Mouse (Mus musculus) neural tube, embryonic 15.5 days (tissue): ENCODE measurements around the gene Grk5. TPM values are rescaled to one million over a fixed set of nuclear protein-coding genes. Genes with fewer than 3 reads are reported as not detected.

Experiments used
- ATAC-seq: fragments of 200-750 bp; cut with Nextera tagmentation; 2 replicates; pipeline ENCODE4 v1.8.0; 2017; ENCODE audit warnings: mild to moderate bottlenecking, moderate TSS enrichment, moderate library complexity; ENCODE audit not compliant: low FRiP score
- H3K27ac ChIP-seq: fragments of 300-500 bp; sonication (generic); replicated peaks from 2 replicates; pipeline ENCODE4 v1.5.1; 2015; ENCODE audit warnings: mild to moderate bottlenecking, inconsistent platforms
- H3K27me3 ChIP-seq: fragments of 300-500 bp; sonication (generic); replicated peaks from 2 replicates; pipeline ENCODE4 v1.6.1; 2015; ENCODE audit warnings: inconsistent platforms
- H3K36me3 ChIP-seq: fragments of 300-500 bp; sonication (generic); 2 replicates; pipeline ENCODE4 v1.6.1; 2015; ENCODE audit warnings: inconsistent platforms
- H3K4me1 ChIP-seq: fragments of 300-500 bp; sonication (generic); 2 replicates; pipeline ENCODE4 v1.6.1; 2015; ENCODE audit warnings: inconsistent platforms
- H3K4me2 ChIP-seq: fragments of 300-500 bp; sonication (generic); 2 replicates; pipeline ENCODE4 v1.6.1; 2015; ENCODE audit warnings: inconsistent platforms, mild to moderate bottlenecking, moderate library complexity
- H3K4me3 ChIP-seq: fragments of 300-500 bp; sonication (generic); replicated peaks from 2 replicates; pipeline ENCODE4 v1.5.1; 2015; ENCODE audit warnings: mild to moderate bottlenecking, inconsistent platforms
- H3K9ac ChIP-seq: fragments of 300-500 bp; sonication (generic); replicated peaks from 2 replicates; pipeline ENCODE4 v1.6.1; 2015; ENCODE audit warnings: mild to moderate bottlenecking, inconsistent platforms
- H3K9me3 ChIP-seq: fragments of 300-500 bp; sonication (generic); replicated peaks from 2 replicates; pipeline ENCODE4 v1.6.1; 2016; ENCODE audit warnings: inconsistent platforms
- WGBS: fragments of 180-500 bp; shearing (Covaris S2); methylation state at CpG from one replicate; pipeline ENCODE4 v1.1.7; 2015; ENCODE audit warnings: mixed read lengths; 5-methylcytosine and 5-hydroxymethylcytosine counted together
- polyA plus RNA-seq: library from polyadenylated mRNA; unstranded; fragments of >200 nt; fragmentation: Nextera tagmentation; extraction: Ambion mirVana; gene quantifications from 2 replicates; pipeline ENCODE4 v1.2.1, GENCODE M21; 2015

Gene Grk5
- polyA plus RNA-seq, 1 experiment from 2014 or later: 2.6 TPM

DNA sequence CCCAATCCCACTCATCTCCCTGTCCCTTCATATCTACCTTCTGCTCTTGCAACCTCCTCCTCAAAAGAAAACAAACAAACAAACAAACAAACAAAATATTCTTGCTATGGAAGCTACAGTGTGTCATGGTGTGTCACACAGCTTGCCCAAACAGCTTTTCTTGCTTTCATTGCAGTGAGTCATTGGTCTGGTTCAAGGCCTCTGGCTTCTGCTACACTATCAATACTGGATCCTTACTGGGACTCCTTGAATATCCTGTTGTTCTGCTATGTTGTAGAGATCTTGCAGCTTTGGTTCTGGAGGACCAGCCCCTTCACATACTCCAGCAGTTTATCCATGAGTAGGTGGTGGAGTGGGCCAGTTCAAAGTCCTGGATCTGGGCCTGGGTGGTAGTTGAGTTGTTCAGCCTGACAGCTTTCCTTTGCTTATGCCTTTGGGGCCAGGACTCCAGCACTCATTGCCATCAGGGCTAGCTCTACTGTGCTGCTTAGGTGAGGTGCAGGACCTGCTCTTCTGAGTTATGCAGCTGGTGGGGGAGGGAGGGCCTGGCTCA lies 66.7 kb downstream of the Grk5 start:
- no peak overlapping the region for H3K4me2 ChIP-seq
- H3K4me1 ChIP-seq: no peaks in the 10 kb centered on the region
- H3K27me3 ChIP-seq: no peaks in the 10 kb centered on the region
- H3K36me3 ChIP-seq: no peaks in the 10 kb centered on the region
- H3K4me3 ChIP-seq: no peak overlapping the region
- ATAC-seq: no peak
- H3K27ac ChIP-seq: no peak overlapping the region
- H3K9me3 ChIP-seq: no peaks in the 10 kb centered on the region
- H3K9ac ChIP-seq: no peak overlapping the region

- ATAC-seq: no peak
- Histone ChIP-seq H3K4me1 (no peaks in the 10 kb centered on the region), H3K27ac (no peak overlapping the region), H3K9me3 (no peaks in the 10 kb centered on the region), H3K36me3 (no peaks in the 10 kb centered on the region), H3K27me3 (no peaks in the 10 kb centered on the region), H3K9ac (no peak overlapping the region), H3K4me3 (no peak overlapping the region), H3K4me2 (no peak overlapping the region)
- WGBS: 66% methylated on average over 1 of the region's 1 CpGs
Observed at GRCm38 (mm10) chr19:60959706-60960230, 70.2 kb downstream of the Grk5 start.

DNA sequence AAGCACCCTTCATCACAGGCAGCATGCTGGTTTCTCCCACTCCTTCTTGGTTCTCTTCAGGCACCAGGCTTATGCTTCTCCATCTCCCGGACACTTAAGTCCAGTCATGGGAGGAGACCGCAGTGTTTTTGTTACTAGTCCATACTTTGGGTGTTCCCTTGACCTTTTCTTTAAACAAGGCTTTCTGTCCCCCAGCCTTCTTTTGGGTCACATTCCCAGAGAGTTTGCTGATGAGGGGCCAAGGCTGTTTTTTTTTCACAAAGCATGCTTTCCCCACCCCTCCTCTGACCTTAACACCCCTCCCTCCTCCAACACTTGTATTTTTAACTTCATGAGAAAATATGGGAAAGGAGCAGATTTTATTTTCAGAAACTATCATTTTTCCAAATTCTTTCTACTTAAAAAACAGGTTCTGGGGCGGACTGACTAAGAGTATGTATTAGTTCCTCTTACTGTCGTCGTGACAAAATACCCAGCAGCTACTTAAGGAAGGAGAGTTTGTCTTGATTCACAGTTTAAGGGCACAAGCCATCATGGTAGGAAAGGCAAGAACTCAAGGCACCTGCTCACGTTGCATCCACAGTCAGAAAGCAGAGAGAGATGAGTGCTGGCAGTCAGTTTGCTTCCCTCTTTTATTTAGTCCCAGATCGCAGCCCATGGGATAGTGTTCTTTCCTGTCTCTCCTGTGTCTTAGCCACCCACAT lies 73.0 kb downstream of the Grk5 start:
- Histone ChIP-seq H3K36me3 (no peaks in the 10 kb centered on the region), H3K27ac (no peak overlapping the region), H3K9ac (no peak overlapping the region), H3K4me3 (no peak overlapping the region), H3K4me1 (no peaks in the 10 kb centered on the region), H3K4me2 (no peak overlapping the region), H3K27me3 (no peaks in the 10 kb centered on the region), H3K9me3 (no peaks in the 10 kb centered on the region)
- ATAC-seq: no peak
- WGBS: 90% methylated on average over 7 of the region's 7 CpGs

DNA sequence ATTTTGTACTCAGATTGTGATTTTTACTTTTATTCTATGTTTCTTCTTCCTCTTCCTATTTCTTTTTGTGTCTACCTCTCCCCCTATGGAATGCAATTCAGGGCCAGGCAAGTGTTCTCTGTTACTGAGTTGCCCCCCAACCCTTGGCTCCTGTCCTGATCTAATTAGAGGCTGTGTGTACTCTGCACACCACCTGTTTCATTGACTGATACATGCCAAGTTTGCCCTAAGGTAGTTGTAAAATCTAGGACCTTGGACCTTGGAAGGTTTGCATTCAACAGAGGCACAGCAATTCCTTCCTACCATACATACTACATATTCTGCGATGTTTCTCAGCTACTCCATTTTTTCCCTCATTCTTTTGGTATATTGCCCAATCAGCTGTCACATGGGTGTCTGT lies 78.4 kb downstream of the Grk5 start:
- Histone ChIP-seq H3K9me3 (no peaks in the 10 kb centered on the region), H3K27ac (no peak overlapping the region), H3K4me2 (no peak overlapping the region), H3K36me3 (no peaks in the 10 kb centered on the region), H3K4me3 (no peak overlapping the region), H3K27me3 (no peaks in the 10 kb centered on the region), H3K4me1 (no peaks in the 10 kb centered on the region), H3K9ac (no peak overlapping the region)
- 93% methylated on average over 1 of the region's 1 CpGs for WGBS
- ATAC-seq: no peak

- Histone ChIP-seq H3K4me1 (no peaks in the 10 kb centered on the region), H3K36me3 (no peaks in the 10 kb centered on the region), H3K4me3 (no peak overlapping the region), H3K9me3 (no peaks in the 10 kb centered on the region), H3K27me3 (no peaks in the 10 kb centered on the region), H3K27ac (no peak overlapping the region), H3K9ac (no peak overlapping the region), H3K4me2 (no peak overlapping the region)
- WGBS: 89% methylated on average over 3 of the region's 3 CpGs
- no peak for ATAC-seq
Observed at GRCm38 (mm10) chr19:60970406-60970805, 80.9 kb downstream of the Grk5 start.

DNA sequence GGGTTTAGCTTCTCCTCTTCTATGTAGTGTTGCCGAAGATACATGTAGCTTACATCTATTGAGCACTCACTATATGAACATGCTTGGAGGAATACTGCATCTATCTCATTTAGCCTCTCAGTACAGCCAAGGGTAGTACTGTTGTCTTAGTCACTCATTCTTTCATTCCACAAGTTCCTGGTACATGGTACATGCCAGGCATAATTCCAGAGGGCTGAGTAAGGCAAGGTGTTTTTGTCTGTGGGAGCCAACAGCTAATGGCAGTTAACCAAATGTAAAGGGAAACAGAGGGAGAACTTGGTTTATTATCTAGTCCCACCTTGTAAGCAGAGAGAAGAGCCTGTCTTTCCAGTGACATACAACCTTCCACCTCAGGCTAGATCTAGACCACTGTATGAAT lies 82.0 kb downstream of the Grk5 start:
- no peaks in the 10 kb centered on the region for H3K9me3 ChIP-seq
- no peaks in the 10 kb centered on the region for H3K4me1 ChIP-seq
- no peak overlapping the region for H3K9ac ChIP-seq
- ATAC-seq: no peak
- H3K27me3 ChIP-seq: no peaks in the 10 kb centered on the region
- no peak overlapping the region for H3K4me3 ChIP-seq
- no peak overlapping the region for H3K4me2 ChIP-seq
- H3K36me3 ChIP-seq: no peaks in the 10 kb centered on the region
- 100% methylated on average over 1 of the region's 1 CpGs for WGBS
- H3K27ac ChIP-seq: no peak overlapping the region

DNA sequence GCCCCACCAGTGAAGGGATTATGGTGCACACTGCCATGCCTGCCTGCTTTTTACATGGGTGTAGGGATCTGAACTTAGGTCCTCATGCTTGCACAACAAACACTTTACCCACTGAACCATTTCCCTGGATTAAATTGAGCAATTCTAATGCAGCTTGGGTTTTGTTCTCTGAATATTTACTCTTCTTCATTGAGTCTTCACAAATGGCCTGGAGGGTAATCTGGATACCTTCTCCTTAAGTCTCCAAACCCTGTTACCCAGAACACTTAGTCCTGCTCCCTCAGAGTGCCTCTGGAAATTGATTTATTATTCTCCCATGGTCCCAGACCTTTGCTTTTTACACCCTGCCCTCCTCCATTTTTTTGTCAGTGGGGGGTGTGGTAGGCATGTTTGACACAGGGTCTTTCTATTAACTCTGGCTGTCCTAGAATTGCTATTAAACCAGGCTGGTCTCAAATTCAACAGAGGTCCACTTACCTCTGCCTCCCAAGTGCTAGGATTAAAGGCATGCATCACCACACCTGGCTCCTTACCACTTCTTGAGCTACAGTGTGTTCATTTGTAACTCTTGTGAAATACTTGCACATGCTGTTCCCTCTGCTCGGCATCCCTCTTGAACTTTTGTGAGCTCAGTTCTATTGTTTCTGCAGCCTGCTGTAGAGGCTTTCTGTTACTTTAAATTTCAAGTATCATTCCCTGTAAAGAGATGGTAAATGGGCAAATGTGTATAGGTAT lies 82.9 kb downstream of the Grk5 start:
- Histone ChIP-seq H3K4me3 (no peak overlapping the region), H3K27ac (no peak overlapping the region), H3K9ac (no peak overlapping the region), H3K27me3 (no peaks in the 10 kb centered on the region), H3K9me3 (no peaks in the 10 kb centered on the region), H3K4me1 (no peaks in the 10 kb centered on the region), H3K36me3 (no peaks in the 10 kb centered on the region), H3K4me2 (no peak overlapping the region)
- ATAC-seq: no peak
- 74% methylated on average over 1 of the region's 1 CpGs for WGBS

DNA sequence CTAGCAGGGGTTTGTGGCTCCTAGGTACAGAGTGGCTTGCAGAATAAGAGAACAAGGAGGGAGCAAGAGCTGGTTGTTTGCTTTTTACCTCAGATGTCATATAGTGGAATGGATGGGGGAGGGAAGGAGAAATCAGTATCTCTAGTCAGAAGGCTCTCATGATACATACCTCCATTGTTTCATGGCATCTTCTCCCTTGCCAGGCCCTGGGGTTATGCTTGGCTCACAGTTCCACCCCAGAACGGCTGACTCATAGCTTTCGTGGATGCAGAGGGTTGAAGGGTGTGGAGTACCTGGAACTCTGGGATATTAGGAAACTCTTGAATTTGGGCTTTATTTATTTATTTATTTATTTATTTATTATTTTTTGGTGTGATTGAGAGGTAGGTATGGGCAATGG lies 84.0 kb downstream of the Grk5 start:
- H3K4me1 ChIP-seq: no peaks in the 10 kb centered on the region
- H3K36me3 ChIP-seq: no peaks in the 10 kb centered on the region
- no peak overlapping the region for H3K4me2 ChIP-seq
- WGBS: 98% methylated on average over 2 of the region's 2 CpGs
- H3K4me3 ChIP-seq: no peak overlapping the region
- H3K27ac ChIP-seq: no peak overlapping the region
- no peaks in the 10 kb centered on the region for H3K27me3 ChIP-seq
- H3K9me3 ChIP-seq: no peaks in the 10 kb centered on the region
- no peak for ATAC-seq
- H3K9ac ChIP-seq: no peak overlapping the region

DNA sequence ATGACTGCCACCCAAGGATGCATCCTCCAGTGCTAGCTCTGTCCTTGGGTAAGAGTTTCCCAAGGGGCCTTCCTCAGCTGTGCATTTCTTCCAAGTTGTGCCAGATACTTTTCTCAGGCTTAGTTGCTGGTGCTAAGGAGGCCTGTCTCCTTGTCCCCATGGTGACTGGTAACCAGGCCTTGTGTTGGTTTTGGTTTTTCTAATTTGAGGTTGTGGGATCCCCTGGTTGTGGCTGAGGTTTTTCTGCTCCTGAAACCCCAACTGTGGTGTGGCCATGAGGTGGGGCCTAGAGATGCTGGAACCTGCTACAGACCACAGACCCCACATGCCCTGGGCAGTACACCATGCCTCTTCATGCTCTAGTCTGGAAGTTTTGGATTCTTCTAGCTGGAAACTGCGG lies 90.0 kb downstream of the Grk5 start:
- Histone ChIP-seq H3K27me3 (no peaks in the 10 kb centered on the region), H3K4me1 (no peaks in the 10 kb centered on the region), H3K27ac (no peak overlapping the region), H3K36me3 (no peaks in the 10 kb centered on the region), H3K4me3 (no peak overlapping the region), H3K9ac (no peak overlapping the region), H3K4me2 (no peak overlapping the region), H3K9me3 (no peaks in the 10 kb centered on the region)
- ATAC-seq: no peak
- 88% methylated on average over 1 of the region's 1 CpGs for WGBS

DNA sequence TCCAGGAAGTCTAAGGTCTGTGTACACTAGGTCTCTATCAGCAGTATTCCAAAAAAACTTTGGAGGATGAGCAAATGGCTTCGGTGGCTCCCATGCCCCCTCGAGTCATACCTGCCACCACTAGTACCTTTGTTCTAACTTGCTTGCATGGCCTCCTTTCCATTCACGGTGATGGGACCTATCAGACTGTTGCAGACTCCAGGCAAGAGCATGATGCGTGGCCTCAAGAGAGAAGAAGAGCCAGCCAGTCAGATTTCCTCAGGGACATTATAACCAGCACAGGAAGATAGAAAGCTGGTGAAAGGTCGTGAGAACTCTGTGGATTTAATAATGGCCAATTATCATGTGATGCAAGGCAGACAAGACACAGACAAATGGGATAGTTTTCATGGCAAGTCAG lies 91.8 kb downstream of the Grk5 start:
- H3K4me1 ChIP-seq: no peaks in the 10 kb centered on the region
- no peaks in the 10 kb centered on the region for H3K27me3 ChIP-seq
- no peak overlapping the region for H3K27ac ChIP-seq
- no peaks in the 10 kb centered on the region for H3K9me3 ChIP-seq
- H3K36me3 ChIP-seq: no peaks in the 10 kb centered on the region
- no peak for ATAC-seq
- no peak overlapping the region for H3K4me3 ChIP-seq
- H3K4me2 ChIP-seq: no peak overlapping the region
- 88% methylated on average over 5 of the region's 5 CpGs for WGBS
- H3K9ac ChIP-seq: no peak overlapping the region

GRCm38 (mm10) chr19:60981894-60982293 lies 92.3 kb downstream of the Grk5 start:
- Histone ChIP-seq H3K4me3 (no peak overlapping the region), H3K9me3 (no peaks in the 10 kb centered on the region), H3K4me2 (no peak overlapping the region), H3K36me3 (no peaks in the 10 kb centered on the region), H3K4me1 (no peaks in the 10 kb centered on the region), H3K27me3 (no peaks in the 10 kb centered on the region), H3K27ac (no peak overlapping the region), H3K9ac (no peak overlapping the region)
- WGBS: 87% methylated on average over 2 of the region's 2 CpGs
- ATAC-seq: no peak

DNA sequence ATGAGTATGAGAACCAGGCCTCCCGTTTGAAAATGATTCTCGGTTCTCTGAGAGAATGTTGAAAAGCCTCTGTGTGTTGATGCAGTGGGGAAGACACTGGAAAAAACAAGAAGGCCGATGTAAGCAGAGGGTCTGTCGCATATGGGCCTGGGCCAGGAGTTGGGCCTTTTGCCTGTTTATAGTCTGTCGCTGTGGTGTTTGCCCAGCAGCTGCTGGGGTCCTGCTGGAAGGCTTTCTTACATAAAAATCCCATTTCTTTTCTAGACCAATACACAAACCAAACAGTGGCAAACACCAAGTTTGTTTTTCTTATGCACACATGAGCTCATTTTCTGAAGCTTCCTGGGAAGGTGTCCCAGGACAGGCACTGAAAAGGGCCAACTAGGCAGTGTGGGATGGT lies 100.2 kb downstream of the Grk5 start:
- no peaks in the 10 kb centered on the region for H3K36me3 ChIP-seq
- H3K4me2 ChIP-seq: no peak overlapping the region
- 90% methylated on average over 5 of the region's 5 CpGs for WGBS
- no peaks in the 10 kb centered on the region for H3K4me1 ChIP-seq
- no peak for ATAC-seq
- H3K9ac ChIP-seq: no peak overlapping the region
- H3K27me3 ChIP-seq: no peaks in the 10 kb centered on the region
- H3K9me3 ChIP-seq: no peaks in the 10 kb centered on the region
- no peak overlapping the region for H3K27ac ChIP-seq
- no peak overlapping the region for H3K4me3 ChIP-seq
